Mouse (Mus musculus) hindbrain, embryonic 16.5 days (tissue): ENCODE results near the gene Tmem211. TPM values are rescaled to one million over a fixed set of nuclear protein-coding genes. Genes with fewer than 3 reads are reported as not detected.

Source experiments
- ATAC-seq: fragments of 200-750 bp; cut with Nextera tagmentation; 2 replicates; pipeline ENCODE4 v1.8.0; 2017; ENCODE audit warnings: moderate TSS enrichment, moderate library complexity
- H3K27ac ChIP-seq: fragments of 300-500 bp; sonication (generic); 2 replicates; pipeline ENCODE4 v1.5.1; 2014; ENCODE audit warnings: low read depth, mild to moderate bottlenecking, control low read depth, low read length, moderate library complexity
- H3K27me3 ChIP-seq: fragments of 300-500 bp; sonication (generic); replicated peaks from 2 replicates; pipeline ENCODE4 v1.6.1; 2014; ENCODE audit warnings: low read length; ENCODE audit not compliant: control insufficient read depth, insufficient read depth
- H3K36me3 ChIP-seq: fragments of 300-500 bp; sonication (generic); 2 replicates; pipeline ENCODE4 v1.6.1; 2014; ENCODE audit warnings: mild to moderate bottlenecking, low read length, moderate library complexity, mixed read lengths; ENCODE audit not compliant: control insufficient read depth, insufficient read depth
- H3K4me1 ChIP-seq: fragments of 300-500 bp; sonication (generic); 2 replicates; pipeline ENCODE4 v1.6.1; 2014; ENCODE audit warnings: low read depth, low read length; ENCODE audit not compliant: control insufficient read depth, insufficient read depth
- H3K4me2 ChIP-seq: fragments of 300-500 bp; sonication (generic); 2 replicates; pipeline ENCODE4 v1.6.1; 2014; ENCODE audit warnings: mild to moderate bottlenecking, low read length, control low read depth, moderate library complexity
- H3K4me3 ChIP-seq: fragments of 300-500 bp; sonication (generic); 2 replicates; pipeline ENCODE4 v1.5.1; 2014; ENCODE audit warnings: mild to moderate bottlenecking, low read length, control low read depth, moderate library complexity
- H3K9ac ChIP-seq: fragments of 300-500 bp; sonication (generic); 2 replicates; pipeline ENCODE4 v1.6.1; 2014; ENCODE audit warnings: low read depth, mild to moderate bottlenecking, control low read depth, low read length, moderate library complexity
- H3K9me3 ChIP-seq: fragments of 300-500 bp; sonication (generic); 2 replicates; pipeline ENCODE4 v1.6.1; 2014; ENCODE audit warnings: mild to moderate bottlenecking, low read length, moderate library complexity; ENCODE audit not compliant: control insufficient read depth
- WGBS: fragments of 180-500 bp; shearing (Covaris S2); extraction: QIAGEN DNeasy Blood & Tissue Kit; methylation state at CpG from one replicate; pipeline ENCODE4 v1.1.7; 2014; 5-methylcytosine and 5-hydroxymethylcytosine counted together
- polyA plus RNA-seq: library from polyadenylated mRNA; unstranded; fragments of >200 nt; fragmentation: Nextera tagmentation; extraction: Ambion mirVana; gene quantifications from 2 replicates; pipeline ENCODE4 v1.2.1, GENCODE M21; 2015

Gene Tmem211
- polyA plus RNA-seq, 1 experiment from 2014 or later: not detected

- H3K4me3 ChIP-seq: no peak overlapping the region
- no peaks in the 10 kb centered on the region for H3K9me3 ChIP-seq
- no peak for ATAC-seq
- H3K36me3 ChIP-seq: no peaks in the 10 kb centered on the region
- WGBS: 85% methylated on average over 5 of the region's 5 CpGs
- peaks cover 5% of the 10 kb centered on the region for H3K4me1 ChIP-seq
- H3K9ac ChIP-seq: no peak overlapping the region
- H3K27me3 ChIP-seq: no peaks in the 10 kb centered on the region
- H3K4me2 ChIP-seq: no peak overlapping the region
- no peak overlapping the region for H3K27ac ChIP-seq
These were observed 3.5 kb downstream of the Tmem211 start for GRCm38 (mm10) chr5:113230196-113230595.

- Histone ChIP-seq H3K4me3 (no peak overlapping the region), H3K9me3 (no peaks in the 10 kb centered on the region), H3K4me2 (no peak overlapping the region), H3K36me3 (peaks cover 12% of the 10 kb centered on the region), H3K27ac (no peak overlapping the region), H3K9ac (no peak overlapping the region), H3K27me3 (no peaks in the 10 kb centered on the region), H3K4me1 (no peaks in the 10 kb centered on the region)
- 79% methylated on average over 8 of the region's 8 CpGs for WGBS
- ATAC-seq: no peak
These were observed 22.7 kb downstream of the Tmem211 start for GRCm38 (mm10) chr5:113249263-113249930.

GRCm38 (mm10) chr5:113250806-113251205 is 24.1 kb downstream of the Tmem211 start:
- Histone ChIP-seq H3K9ac (no peak overlapping the region), H3K36me3 (peaks cover 13% of the 10 kb centered on the region; the same call in 1 of the 2 replicates), H3K9me3 (no peaks in the 10 kb centered on the region), H3K4me3 (no peak overlapping the region), H3K4me2 (no peak overlapping the region), H3K27ac (no peak overlapping the region), H3K27me3 (no peaks in the 10 kb centered on the region), H3K4me1 (no peaks in the 10 kb centered on the region)
- WGBS: 95% methylated on average over 11 of the region's 11 CpGs
- no peak for ATAC-seq

- H3K4me3 ChIP-seq: no peak overlapping the region
- H3K9me3 ChIP-seq: no peaks in the 10 kb centered on the region
- WGBS: 86% methylated on average over 8 of the region's 8 CpGs
- H3K9ac ChIP-seq: no peak overlapping the region
- no peak for ATAC-seq
- H3K36me3 ChIP-seq: peaks cover 27% of the 10 kb centered on the region
- H3K4me2 ChIP-seq: no peak overlapping the region
- H3K27ac ChIP-seq: no peak overlapping the region
- H3K27me3 ChIP-seq: no peaks in the 10 kb centered on the region
- H3K4me1 ChIP-seq: no peaks in the 10 kb centered on the region
These were observed 38.9 kb downstream of the Tmem211 start for GRCm38 (mm10) chr5:113265637-113266036.

GRCm38 (mm10) chr5:113268246-113268645 is 41.5 kb downstream of the Tmem211 start:
- no peaks in the 10 kb centered on the region for H3K27me3 ChIP-seq
- H3K4me1 ChIP-seq: no peaks in the 10 kb centered on the region
- H3K4me3 ChIP-seq: no peak overlapping the region
- peaks cover 26% of the 10 kb centered on the region for H3K36me3 ChIP-seq
- H3K27ac ChIP-seq: no peak overlapping the region
- H3K9me3 ChIP-seq: no peaks in the 10 kb centered on the region
- ATAC-seq: peak; percentile 40; the same call in 1 of the 2 replicates
- H3K4me2 ChIP-seq: no peak overlapping the region
- H3K9ac ChIP-seq: no peak overlapping the region

- Histone ChIP-seq H3K4me3 (no peak overlapping the region), H3K36me3 (peaks cover 21% of the 10 kb centered on the region), H3K4me1 (no peaks in the 10 kb centered on the region), H3K4me2 (no peak overlapping the region), H3K27ac (no peak overlapping the region), H3K9me3 (no peaks in the 10 kb centered on the region), H3K27me3 (no peaks in the 10 kb centered on the region), H3K9ac (no peak overlapping the region)
- no peak for ATAC-seq
- WGBS: 68% methylated on average over 3 of the region's 3 CpGs
These were observed 43.3 kb downstream of the Tmem211 start for GRCm38 (mm10) chr5:113270043-113270442.

GRCm38 (mm10) chr5:113271207-113271811 is 44.6 kb downstream of the Tmem211 start:
- 0 out of 2 replicates have a peak, but pooled peaks have one; percentile 19 for ATAC-seq
- H3K4me2 ChIP-seq: no peak overlapping the region
- peaks cover 19% of the 10 kb centered on the region for H3K36me3 ChIP-seq
- H3K27me3 ChIP-seq: no peaks in the 10 kb centered on the region
- no peak overlapping the region for H3K4me3 ChIP-seq
- 0 out of 2 replicates have a peak overlapping the region, but pooled peaks have one; percentile 5 for H3K27ac ChIP-seq
- H3K4me1 ChIP-seq: no peaks in the 10 kb centered on the region
- H3K9me3 ChIP-seq: no peaks in the 10 kb centered on the region
- H3K9ac ChIP-seq: no peak overlapping the region
- 62% methylated on average over 11 of the region's 11 CpGs for WGBS

- Histone ChIP-seq H3K36me3 (peaks cover 24% of the 10 kb centered on the region), H3K9ac (no peak overlapping the region), H3K4me2 (no peak overlapping the region), H3K27me3 (no peaks in the 10 kb centered on the region), H3K9me3 (no peaks in the 10 kb centered on the region), H3K4me1 (no peaks in the 10 kb centered on the region), H3K27ac (no peak overlapping the region), H3K4me3 (no peak overlapping the region)
- WGBS: 73% methylated on average over 10 of the region's 10 CpGs
- no peak for ATAC-seq
These were observed 49.1 kb downstream of the Tmem211 start for GRCm38 (mm10) chr5:113275839-113276238.

- Histone ChIP-seq H3K9ac (no peak overlapping the region), H3K4me2 (peak overlapping the region; percentile 4; the same call in 1 of the 2 replicates), H3K27me3 (no peaks in the 10 kb centered on the region; the same call in 1 of the 2 replicates), H3K9me3 (no peaks in the 10 kb centered on the region), H3K4me3 (0 out of 2 replicates have a peak overlapping the region, but pooled peaks have one; percentile 5), H3K27ac (no peak overlapping the region), H3K36me3 (peaks cover 25% of the 10 kb centered on the region), H3K4me1 (no peaks in the 10 kb centered on the region)
- peak; percentile 70 for ATAC-seq
- 26% methylated on average over 15 of the region's 15 CpGs for WGBS
These were observed 53.6 kb downstream of the Tmem211 start for GRCm38 (mm10) chr5:113280138-113280856.
